ENCODE assay signal across 30 mouse cellular contexts in genomic region chr9:42411296-42411695, GRCm38 (mm10). TPM values are rescaled to one million over a fixed set of nuclear protein-coding genes. Genes with fewer than 3 reads are reported as not detected.
DNase-seq lines count a peak whose midpoint lies in the region; ATAC-seq and TF ChIP-seq lines count a peak whose summit lies in the region.
"Had no signal": no experiment of that assay in that cellular context is flagged by ENCODE, and none has a peak within 500 bp of the region (broad histone marks: within the 10 kb centered on the region; RNA-seq: fewer than 3 reads in every experiment).

No protein-coding gene starts in this region.

- 0 out of 2 replicates have a peak, but pooled peaks cover 5% of the 10 kb centered on the region for H3K27me3 ChIP-seq in heart, embryonic 12.5 days (replicated peaks)
- no peaks in the 10 kb centered on the region for H3K27me3 ChIP-seq in kidney, adult 2 months (replicated peaks; ENCODE audit: control insufficient read depth, insufficient read depth, low read length)
- H3K27me3 ChIP-seq in lung, embryonic 16.5 days (ENCODE audit: control insufficient read depth, insufficient read depth, low read depth, low read length) = no peaks in the 10 kb centered on the region
- H3K27me3 ChIP-seq: embryonic facial prominence, embryonic 15.5 days; forebrain, embryonic 13.5 days; limb, embryonic 13.5 days; midbrain, embryonic 13.5 days; neural tube, embryonic 13.5 days had no signal

- no peak overlapping the region for H3K27ac ChIP-seq in heart, embryonic 12.5 days (ENCODE audit: poor library complexity, severe bottlenecking)
- no peak overlapping the region for H3K27ac ChIP-seq in kidney, adult 2 months (ENCODE audit: insufficient read depth, low read depth, low read length)
- H3K27ac ChIP-seq in lung, embryonic 16.5 days (ENCODE audit: low read length) = no peak overlapping the region
- H3K27ac ChIP-seq: embryonic facial prominence, embryonic 10.5 days; embryonic facial prominence, embryonic 15.5 days; forebrain, embryonic 13.5 days; hindbrain, embryonic 14.5 days; limb, embryonic 13.5 days; macrophage; midbrain, embryonic 13.5 days; neural tube, embryonic 13.5 days; stomach, postnatal 0 days had no signal

- TF ChIP-seq CTCF in kidney, adult 2 months (conservative IDR thresholded peaks at IDR 0.05; ENCODE audit: insufficient read depth, insufficient read length, low read depth, low read length) = no peak

- no peak for TF ChIP-seq POLR2A in kidney, adult 2 months (IDR thresholded peaks at IDR 0.05; ENCODE audit: low read depth, low read length)

- intact Hi-C loops in left cerebral cortex, postnatal 4 days (cut with DNase I) = no loop called here

- no peak for ATAC-seq in heart, embryonic 12.5 days (ENCODE audit: insufficient number of reproducible peaks, low FRiP score)
- peak; percentile 71 for ATAC-seq in lung, embryonic 16.5 days (ENCODE audit: low read depth)
- ATAC-seq: forebrain, embryonic 13.5 days; intestine, postnatal 0 days; midbrain, embryonic 13.5 days; Patski had no signal

- H3K4me3 ChIP-seq in heart, embryonic 12.5 days = no peak overlapping the region
- no peak overlapping the region for H3K4me3 ChIP-seq in kidney, adult 2 months (ENCODE audit: insufficient read depth, low read depth, low read length)
- no peak overlapping the region for H3K4me3 ChIP-seq in lung, embryonic 16.5 days (ENCODE audit: low read length)
- H3K4me3 ChIP-seq: embryonic facial prominence, embryonic 10.5 days; embryonic facial prominence, embryonic 15.5 days; forebrain, embryonic 13.5 days; limb, embryonic 13.5 days; midbrain, embryonic 13.5 days; neural tube, embryonic 13.5 days had no signal

- H3K9me3 ChIP-seq in heart, embryonic 12.5 days (replicated peaks) = no peaks in the 10 kb centered on the region
- no peaks in the 10 kb centered on the region for H3K9me3 ChIP-seq in lung, embryonic 16.5 days (ENCODE audit: control insufficient read depth, low read length)
- H3K9me3 ChIP-seq: embryonic facial prominence, embryonic 10.5 days; embryonic facial prominence, embryonic 15.5 days; forebrain, embryonic 13.5 days; limb, embryonic 13.5 days; midbrain, embryonic 13.5 days; neural tube, embryonic 13.5 days had no signal

- 86% methylated on average over 6 of the region's 6 CpGs for WGBS in heart, embryonic 12.5 days
- WGBS in kidney, adult 2 months = 73% methylated on average over 6 of the region's 6 CpGs
- WGBS in lung, embryonic 16.5 days = 70% methylated on average over 6 of the region's 6 CpGs

- DNase-seq in heart, adult 9 months (ENCODE audit: low spot score in 2 of 2) = peak; percentile 14 to 19
- peak; percentile 44 to 53 for DNase-seq in kidney, postnatal 4 days
- DNase-seq in kidney, adult 2 months = no peak
- DNase-seq in lung, postnatal 25 days (ENCODE audit: low spot score) = no peak
- peak; percentile 4 for DNase-seq in lung, postnatal 36 days
- DNase-seq in left cerebral cortex, postnatal 4 days = no peak
- DNase-seq: adrenal gland, postnatal 10 days; cerebellum, adult 8-10 months; cerebellum, postnatal 25 days; gastrocnemius, postnatal 10 days; layer of hippocampus, adult 9-11 months; right cerebral cortex, postnatal 4 days; thymus, adult 18-20 months; thymus, postnatal 36 days had no signal

- no peaks in the 10 kb centered on the region for H3K4me1 ChIP-seq in heart, embryonic 12.5 days (replicated peaks)
- no peaks in the 10 kb centered on the region for H3K4me1 ChIP-seq in kidney, adult 2 months (ENCODE audit: control insufficient read depth, insufficient read depth, low read length)
- H3K4me1 ChIP-seq in lung, embryonic 16.5 days (replicated peaks; ENCODE audit: control insufficient read depth, insufficient read depth, low read length) = peaks cover 2% of the 10 kb centered on the region

- H3K36me3 ChIP-seq in heart, embryonic 12.5 days = peaks cover 3% of the 10 kb centered on the region; the same call in 1 of the 2 replicates
- H3K36me3 ChIP-seq in kidney, adult 2 months (ENCODE audit: control insufficient read depth, insufficient read depth, low read length) = peaks cover 3% of the 10 kb centered on the region; the same call in 1 of the 2 replicates
- no peaks in the 10 kb centered on the region for H3K36me3 ChIP-seq in lung, embryonic 16.5 days (ENCODE audit: control insufficient read depth, insufficient read depth, low read length)
- H3K36me3 ChIP-seq: embryonic facial prominence, embryonic 15.5 days had no signal

- no peak overlapping the region for H3K4me2 ChIP-seq in heart, embryonic 12.5 days
- H3K4me2 ChIP-seq in lung, embryonic 16.5 days (ENCODE audit: low read depth, low read length) = no peak overlapping the region
- H3K4me2 ChIP-seq: embryonic facial prominence, embryonic 15.5 days; forebrain, embryonic 13.5 days; hindbrain, embryonic 14.5 days; limb, embryonic 13.5 days; midbrain, embryonic 13.5 days; neural tube, embryonic 13.5 days had no signal

- H3K9ac ChIP-seq in heart, embryonic 12.5 days = no peak overlapping the region
- H3K9ac ChIP-seq in lung, embryonic 16.5 days (ENCODE audit: low read length) = no peak overlapping the region
- H3K9ac ChIP-seq: embryonic facial prominence, embryonic 15.5 days; forebrain, embryonic 13.5 days; hindbrain, embryonic 14.5 days; limb, embryonic 13.5 days; midbrain, embryonic 13.5 days; neural tube, embryonic 13.5 days had no signal

RNA-seq across cellular contexts. Expression of gene Tecta, which starts 11.6 kb away (rescaled TPM):
- 0.08 and 0.19 TPM in 2 replicates for polyA plus RNA-seq in heart, embryonic 12.5 days (2016; fragmentation: Nextera tagmentation; extraction: Ambion mirVana)
- polyA plus RNA-seq in kidney, adult 2 months (2012; rRNA removed) = 0.01 and 0.08 TPM in 2 replicates
- 0.04 and 0.14 TPM in 2 replicates for polyA plus RNA-seq in lung, embryonic 16.5 days (2015; fragmentation: Nextera tagmentation; extraction: Ambion mirVana)
- 1 to 10 TPM in 1 of 2 experiments, under 1 TPM in 1; 0.70 to 1.1 TPM for total RNA-seq in left cerebral cortex, postnatal 4 days (2021)
- total RNA-seq: megakaryocyte-erythroid progenitor cell, adult 5-6 weeks; MEL had no signal
- polyA plus RNA-seq: heart, embryonic 14.5 days; macrophage had no signal

Comparison
In these comparisons a context has a peak if more than half of its experiments do, and no peak if none do; other contexts are left out.
1. DNase-seq: peak in heart, adult 9 months (2 of 2), kidney, postnatal 4 days (2 of 2) and lung, postnatal 36 days (single experiment); none in kidney, adult 2 months (single experiment), lung, postnatal 25 days (single experiment) and left cerebral cortex, postnatal 4 days (single experiment).